Mouse (Mus musculus) stomach, embryonic 15.5 days (tissue): ENCODE results near the gene Nfya. TPM values are rescaled to one million over a fixed set of nuclear protein-coding genes. Genes with fewer than 3 reads are reported as not detected.

Experiments
- ATAC-seq: fragments of 200-750 bp; cut with Nextera tagmentation; 2 replicates; pipeline ENCODE4 v1.8.0; 2017; ENCODE audit warnings: low read depth, moderate number of reproducible peaks, moderate TSS enrichment; ENCODE audit not compliant: insufficient read depth, low FRiP score
- H3K27ac ChIP-seq: fragments of 300-500 bp; sonication (generic); 2 replicates; pipeline ENCODE4 v1.5.1; 2015; ENCODE audit warnings: mild to moderate bottlenecking, inconsistent platforms
- H3K27me3 ChIP-seq: fragments of 300-500 bp; sonication (generic); replicated peaks from 2 replicates; pipeline ENCODE4 v1.6.1; 2015; ENCODE audit warnings: inconsistent platforms
- H3K36me3 ChIP-seq: fragments of 300-500 bp; sonication (generic); 2 replicates; pipeline ENCODE4 v1.6.1; 2015; ENCODE audit warnings: inconsistent platforms
- H3K4me1 ChIP-seq: fragments of 300-500 bp; sonication (generic); 2 replicates; pipeline ENCODE4 v1.6.1; 2015; ENCODE audit warnings: inconsistent platforms
- H3K4me2 ChIP-seq: fragments of 300-500 bp; sonication (generic); 2 replicates; pipeline ENCODE4 v1.6.1; 2015; ENCODE audit warnings: mild to moderate bottlenecking, inconsistent platforms
- H3K4me3 ChIP-seq: fragments of 300-500 bp; sonication (generic); replicated peaks from 2 replicates; pipeline ENCODE4 v1.5.1; 2015; ENCODE audit warnings: inconsistent platforms
- H3K9ac ChIP-seq: fragments of 300-500 bp; sonication (generic); 2 replicates; pipeline ENCODE4 v1.6.1; 2015; ENCODE audit warnings: inconsistent platforms
- H3K9me3 ChIP-seq: fragments of 300-500 bp; sonication (generic); 2 replicates; pipeline ENCODE4 v1.6.1; 2016; ENCODE audit warnings: inconsistent platforms
- WGBS: fragments of 180-500 bp; shearing (Covaris S2); methylation state at CpG from one replicate; pipeline ENCODE4 v1.1.7; 2015; 5-methylcytosine and 5-hydroxymethylcytosine counted together
- polyA plus RNA-seq: library from polyadenylated mRNA; unstranded; fragments of >200 nt; fragmentation: Nextera tagmentation; extraction: Ambion mirVana; gene quantifications from 2 replicates; pipeline ENCODE4 v1.2.1, GENCODE M21; 2015

Gene Nfya
- polyA plus RNA-seq, 1 experiment from 2014 or later, result 11.4 TPM

DNA sequence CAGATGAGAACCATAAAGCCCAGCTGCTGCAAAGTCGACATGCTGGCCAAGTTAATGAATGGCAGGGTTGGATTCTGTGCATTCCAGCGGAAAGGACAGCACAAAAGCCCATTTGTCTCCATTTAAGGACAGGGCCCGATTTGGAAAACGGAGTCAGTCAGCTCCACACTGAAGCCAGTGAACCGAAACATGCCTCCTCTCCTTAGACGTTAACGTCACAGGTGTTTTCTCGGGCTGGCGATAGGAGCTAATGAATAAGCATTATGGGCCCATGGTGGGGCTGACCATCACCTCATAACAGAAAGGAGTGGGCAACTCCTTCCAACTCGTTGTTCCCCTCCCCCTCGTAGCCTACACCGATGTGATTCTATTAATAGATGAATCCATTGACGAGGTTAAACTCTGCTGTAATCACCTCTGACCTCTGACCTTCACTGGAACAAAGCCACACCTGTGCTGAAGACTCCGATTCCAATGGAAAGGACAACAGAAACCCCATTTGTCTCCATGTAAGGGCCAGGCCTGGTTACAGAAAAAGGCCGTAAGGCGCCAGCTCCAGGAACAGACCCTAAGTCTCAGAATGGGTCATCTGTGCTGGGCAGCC lies 33.9 kb upstream of the Nfya start:
- WGBS, result 76% methylated on average over 16 of the region's 16 CpGs
- ATAC-seq, result no peak
- H3K4me2 ChIP-seq, result no peak overlapping the region

DNA sequence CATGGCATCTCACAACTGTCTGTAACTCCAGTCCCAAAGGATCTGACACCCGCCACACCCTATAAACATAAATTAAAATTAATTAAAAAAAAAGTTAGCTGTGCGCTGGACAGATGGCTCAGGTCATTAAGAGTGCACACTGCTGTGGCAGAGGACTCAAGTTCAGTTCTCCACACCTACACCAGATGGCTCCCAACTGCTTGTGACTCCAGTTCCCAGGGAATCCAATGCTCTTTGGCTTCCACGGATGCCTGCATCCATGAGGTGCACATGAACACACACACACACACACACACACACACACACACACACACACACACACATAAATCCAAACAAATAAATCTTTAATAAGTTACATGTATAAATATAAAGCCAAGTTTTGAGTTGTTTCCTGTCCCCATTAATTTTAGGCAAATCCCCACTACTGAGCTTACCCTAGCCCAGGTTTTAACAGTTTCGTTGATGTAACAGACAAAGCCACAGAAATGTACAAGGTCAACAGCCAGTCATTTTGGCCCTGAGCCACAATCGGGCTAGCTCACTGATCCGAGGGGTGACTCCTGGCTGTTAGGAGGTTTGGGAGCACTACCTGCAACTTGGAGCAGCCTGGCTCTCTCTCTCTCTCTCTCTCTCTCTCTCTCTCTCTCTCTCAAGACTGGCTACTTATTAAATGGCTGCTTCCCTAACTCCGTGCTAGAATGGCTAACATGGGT lies 33.2 kb upstream of the Nfya start:
- Histone ChIP-seq H3K27me3 (no peaks in the 10 kb centered on the region), H3K9ac (no peak overlapping the region), H3K4me3 (no peak overlapping the region), H3K4me1 (no peaks in the 10 kb centered on the region), H3K9me3 (no peaks in the 10 kb centered on the region), H3K36me3 (no peaks in the 10 kb centered on the region), H3K4me2 (no peak overlapping the region), H3K27ac (no peak overlapping the region)
- peak; percentile 42; the same call in 1 of the 2 replicates for ATAC-seq
- WGBS, result 65% methylated on average over 7 of the region's 7 CpGs

More for the DNA sequence above, 33.9 kb upstream of the Nfya start:
- H3K9ac ChIP-seq, result no peak overlapping the region
- H3K36me3 ChIP-seq, result no peaks in the 10 kb centered on the region
- no peaks in the 10 kb centered on the region for H3K9me3 ChIP-seq
- H3K27ac ChIP-seq, result no peak overlapping the region
- H3K27me3 ChIP-seq, result no peaks in the 10 kb centered on the region
- no peaks in the 10 kb centered on the region for H3K4me1 ChIP-seq
- no peak overlapping the region for H3K4me3 ChIP-seq

DNA sequence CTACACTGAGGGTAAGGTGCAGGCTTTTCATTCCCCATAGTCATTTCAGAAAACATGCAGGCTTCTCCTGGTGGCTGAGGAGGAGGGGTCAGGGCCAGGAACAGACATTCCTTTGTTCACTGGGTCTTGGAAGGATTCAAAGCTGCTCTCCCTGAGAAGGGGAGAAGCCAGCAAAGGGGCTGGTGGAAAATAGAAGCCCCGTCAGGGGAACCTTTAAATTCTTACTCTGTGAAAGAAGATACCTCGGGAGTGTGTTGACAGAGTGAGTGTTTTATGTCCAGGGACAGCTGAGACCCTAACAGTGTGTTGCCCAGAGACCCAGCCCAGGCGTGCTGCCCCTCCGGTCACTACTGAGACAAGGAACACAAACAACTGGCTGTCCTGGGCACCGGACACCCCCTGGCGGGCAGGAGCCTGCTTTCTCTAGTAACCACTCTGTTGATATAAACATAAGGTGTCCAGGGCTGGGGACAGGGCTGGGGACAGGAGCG lies 27.8 kb upstream of the Nfya start:
- no peak overlapping the region for H3K4me2 ChIP-seq
- no peaks in the 10 kb centered on the region for H3K36me3 ChIP-seq
- 27% methylated on average over 7 of the region's 7 CpGs for WGBS
- no peak overlapping the region for H3K4me3 ChIP-seq
- ATAC-seq, result peak; percentile 24; the same call in 1 of the 2 replicates
- H3K9ac ChIP-seq, result no peak overlapping the region
- no peaks in the 10 kb centered on the region for H3K9me3 ChIP-seq
- H3K27me3 ChIP-seq, result no peaks in the 10 kb centered on the region
- peaks cover 13% of the 10 kb centered on the region for H3K4me1 ChIP-seq
- H3K27ac ChIP-seq, result peak overlapping the region; percentile 55

DNA sequence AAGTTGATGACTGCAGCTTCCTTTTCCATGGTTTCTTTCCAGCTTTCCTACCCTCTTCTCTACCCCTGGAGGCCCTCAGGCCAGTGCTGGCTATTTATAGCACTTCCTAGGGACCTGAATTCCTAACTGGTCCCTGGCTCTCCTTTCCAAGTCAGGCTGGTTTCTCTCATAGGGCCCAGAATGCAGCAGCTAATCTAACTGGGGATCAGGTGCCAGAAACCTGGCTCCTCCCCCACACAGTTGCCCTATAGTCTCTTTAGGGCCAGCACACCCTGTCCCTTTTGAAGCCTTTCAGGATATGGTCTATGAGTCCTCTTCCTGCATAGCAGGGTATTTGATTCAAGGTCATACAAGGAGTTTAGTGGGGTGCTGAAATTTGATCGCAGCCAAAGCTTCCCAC lies 26.8 kb upstream of the Nfya start:
- no peak overlapping the region for H3K4me3 ChIP-seq
- H3K27ac ChIP-seq, result peak overlapping the region; percentile 55; the same call in 1 of the 2 replicates
- H3K9ac ChIP-seq, result no peak overlapping the region
- no peak overlapping the region for H3K4me2 ChIP-seq
- H3K4me1 ChIP-seq, result peaks cover 16% of the 10 kb centered on the region
- WGBS, result 75% methylated on average over 1 of the region's 1 CpGs
- no peaks in the 10 kb centered on the region for H3K27me3 ChIP-seq
- no peaks in the 10 kb centered on the region for H3K36me3 ChIP-seq
- no peaks in the 10 kb centered on the region for H3K9me3 ChIP-seq
- ATAC-seq, result peak; percentile 12; the same call in 1 of the 2 replicates

DNA sequence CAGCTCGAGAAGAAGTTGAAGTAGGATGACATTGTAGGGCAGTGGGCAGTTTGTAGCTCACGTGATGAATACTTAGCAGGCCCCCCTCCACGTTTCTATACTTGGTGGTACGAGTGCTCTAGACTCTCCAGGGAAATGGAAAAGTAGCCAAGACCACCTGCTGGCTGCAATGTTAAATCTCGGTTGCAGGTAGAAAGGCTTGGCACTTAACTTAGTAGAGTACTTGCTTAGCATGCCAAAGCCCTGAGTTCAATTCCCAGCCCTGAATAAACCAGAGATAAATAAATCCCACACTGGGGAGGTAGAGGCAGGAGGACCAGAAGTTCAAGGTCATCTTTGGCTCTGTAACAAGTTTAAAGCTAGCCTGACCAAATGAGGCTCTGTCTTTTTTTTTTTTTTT lies 24.8 kb upstream of the Nfya start:
- H3K4me1 ChIP-seq, result peaks cover 28% of the 10 kb centered on the region
- no peak overlapping the region for H3K4me2 ChIP-seq
- H3K9me3 ChIP-seq, result no peaks in the 10 kb centered on the region
- no peaks in the 10 kb centered on the region for H3K27me3 ChIP-seq
- H3K27ac ChIP-seq, result no peak overlapping the region
- H3K36me3 ChIP-seq, result no peaks in the 10 kb centered on the region
- H3K4me3 ChIP-seq, result no peak overlapping the region
- WGBS, result 79% methylated on average over 5 of the region's 5 CpGs
- no peak overlapping the region for H3K9ac ChIP-seq
- no peak for ATAC-seq

DNA sequence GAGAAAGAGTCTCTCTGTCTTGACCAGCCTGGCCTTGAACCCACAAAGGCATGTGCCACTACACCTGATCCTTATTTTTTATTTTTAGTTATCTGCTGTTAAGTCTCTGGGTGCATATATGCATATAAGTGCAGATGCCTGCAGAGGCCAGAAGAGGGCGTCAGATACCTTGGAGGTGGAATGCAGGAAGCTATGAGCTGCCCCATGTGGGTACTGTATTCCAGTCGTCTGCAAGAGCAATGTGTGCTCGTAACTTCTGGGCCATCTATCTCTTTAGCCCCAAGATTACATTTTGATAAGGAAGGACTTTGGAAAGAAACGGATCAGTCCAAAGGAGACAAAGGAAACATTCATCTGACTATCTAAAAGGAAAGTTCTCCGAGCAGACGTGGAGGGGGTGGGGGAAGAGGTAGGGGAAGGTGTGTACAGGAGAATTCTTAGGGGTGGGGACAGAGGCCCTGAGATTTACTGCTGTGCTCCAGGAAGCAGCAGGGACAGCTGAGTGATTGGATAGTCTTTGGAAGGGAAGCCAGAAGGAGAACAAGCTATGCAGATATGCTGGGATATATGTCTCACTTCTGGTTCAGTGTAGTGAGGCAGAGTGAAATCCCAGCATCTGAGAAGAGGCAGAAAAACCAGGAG lies 24.1 kb upstream of the Nfya start:
- Histone ChIP-seq H3K9me3 (no peaks in the 10 kb centered on the region), H3K4me3 (no peak overlapping the region), H3K27ac (0 out of 2 replicates have a peak overlapping the region, but pooled peaks have one; percentile 22), H3K27me3 (no peaks in the 10 kb centered on the region), H3K4me1 (peaks cover 28% of the 10 kb centered on the region), H3K36me3 (no peaks in the 10 kb centered on the region), H3K4me2 (no peak overlapping the region), H3K9ac (no peak overlapping the region)
- WGBS, result 45% methylated on average over 6 of the region's 6 CpGs
- ATAC-seq, result no peak

DNA sequence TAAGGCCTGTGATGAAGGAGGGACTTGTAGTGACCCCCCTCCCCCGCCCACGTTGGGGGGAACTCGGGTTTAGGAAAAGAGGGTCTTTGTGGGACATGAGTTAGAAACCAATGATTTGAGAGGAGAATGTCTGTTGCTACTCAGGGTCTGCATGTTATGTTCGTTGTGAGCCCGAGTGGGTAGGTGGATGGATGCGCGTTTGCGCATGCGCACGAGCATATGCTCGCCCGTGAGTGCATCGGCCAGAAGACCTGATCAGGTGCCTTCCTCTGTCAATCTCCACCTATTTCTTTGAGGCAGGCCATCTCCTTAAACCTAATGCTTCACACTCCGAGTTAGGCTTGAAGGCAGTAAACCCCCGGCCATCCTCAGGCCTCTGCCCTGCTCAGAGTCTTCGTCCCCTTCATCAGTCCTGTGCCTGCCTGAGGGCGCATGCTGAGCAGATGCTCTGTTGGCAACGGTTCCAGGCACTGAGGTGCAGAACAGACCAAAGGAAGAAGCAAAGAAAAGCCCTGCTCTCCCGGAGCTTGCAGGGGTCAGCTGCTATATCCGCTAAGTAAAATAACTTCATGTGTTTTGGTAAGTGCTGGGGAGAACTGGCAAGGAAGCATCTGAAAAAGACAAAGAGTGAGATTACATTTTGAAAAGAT lies 23.4 kb upstream of the Nfya start:
- no peak for ATAC-seq
- 76% methylated on average over 20 of the region's 20 CpGs for WGBS
- Histone ChIP-seq H3K4me1 (peaks cover 34% of the 10 kb centered on the region), H3K9ac (no peak overlapping the region), H3K27me3 (no peaks in the 10 kb centered on the region), H3K9me3 (no peaks in the 10 kb centered on the region), H3K36me3 (no peaks in the 10 kb centered on the region), H3K4me2 (no peak overlapping the region), H3K27ac (peak overlapping the region; percentile 28; the same call in 1 of the 2 replicates), H3K4me3 (no peak overlapping the region)

DNA sequence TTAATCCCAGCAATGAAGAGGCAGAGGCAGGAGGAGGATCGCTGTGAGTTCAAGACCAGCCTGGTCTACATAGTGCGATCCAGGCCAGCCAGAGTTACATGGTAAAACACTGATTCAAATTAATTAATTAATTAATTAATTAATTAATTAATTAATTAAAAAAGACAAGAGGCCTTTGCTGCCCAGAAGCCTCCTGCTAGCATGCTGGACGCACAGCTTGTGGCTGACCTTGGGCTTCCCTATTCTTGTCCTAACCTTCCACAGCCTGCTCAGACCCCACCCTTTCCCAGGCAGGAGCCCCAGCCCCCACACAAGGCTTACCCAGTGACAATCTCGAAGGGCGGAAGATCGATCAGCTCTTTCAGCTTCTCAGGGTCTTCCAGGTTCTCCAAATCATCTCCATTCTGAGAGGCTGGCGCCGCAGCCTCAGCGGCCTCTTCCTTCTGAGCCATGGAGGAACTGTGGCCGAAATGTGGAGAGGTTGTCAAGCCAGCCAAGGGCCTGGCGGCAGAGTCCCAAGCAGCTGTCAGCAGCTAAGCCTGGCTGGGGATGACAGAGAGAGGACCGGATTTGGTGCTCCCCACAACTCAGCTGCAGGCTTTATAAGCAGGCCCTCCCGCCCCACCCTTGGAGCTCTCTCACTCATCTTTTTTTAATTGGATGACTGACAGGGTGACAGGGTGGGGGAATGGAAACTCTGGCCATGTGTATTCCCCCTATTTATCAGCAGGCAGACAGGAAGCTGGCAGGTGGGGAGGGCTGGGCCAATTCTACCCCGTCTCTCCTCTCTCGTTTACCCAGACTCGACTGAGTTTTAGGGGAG lies 22.7 kb upstream of the Nfya start, which contains the start of gene Apobec2:
TSS of gene Apobec2 (minus strand) at position 773 of the 823 bp plus-strand sequence.
- no peak within 1 kb of the TSS for H3K9ac ChIP-seq
- H3K4me1 ChIP-seq, result peaks cover 36% of the 10 kb centered on the region
- H3K36me3 ChIP-seq, result no peaks in the 10 kb centered on the region

DNA sequence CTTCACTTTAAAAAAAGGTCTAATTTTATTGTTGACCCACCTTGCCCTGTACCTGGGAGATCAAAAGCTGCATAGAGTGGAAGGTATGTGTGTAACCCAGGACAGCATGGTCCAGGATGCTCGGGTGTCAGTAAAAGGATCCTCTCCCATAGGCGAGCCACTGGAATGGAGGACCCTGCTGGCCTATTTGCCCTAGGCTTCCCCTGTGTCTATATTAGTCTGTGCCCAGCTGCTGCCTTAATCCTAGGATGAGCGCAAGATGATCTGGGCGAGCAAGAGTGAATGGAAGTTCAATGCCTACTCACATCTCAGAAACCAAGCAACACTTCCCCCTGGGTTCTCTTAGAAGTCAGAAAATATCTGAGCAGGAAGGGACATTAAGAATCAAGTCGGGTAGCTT lies 21.3 kb upstream of the Nfya start:
- Histone ChIP-seq H3K9ac (no peak overlapping the region), H3K36me3 (no peaks in the 10 kb centered on the region), H3K27ac (peak overlapping the region; percentile 74), H3K4me2 (no peak overlapping the region), H3K9me3 (no peaks in the 10 kb centered on the region), H3K4me1 (peaks cover 38% of the 10 kb centered on the region), H3K27me3 (no peaks in the 10 kb centered on the region), H3K4me3 (no peak overlapping the region)
- ATAC-seq, result no peak
- WGBS, result 71% methylated on average over 5 of the region's 5 CpGs

More for the DNA sequence above, 22.7 kb upstream of the Nfya start, which contains the start of gene Apobec2:
- Histone ChIP-seq H3K9me3 (no peaks in the 10 kb centered on the region), H3K4me3 (no peak within 1 kb of the TSS), H3K27me3 (no peaks in the 10 kb centered on the region), H3K4me2 (no peak within 1 kb of the TSS), H3K27ac (peak within 1 kb of the TSS; percentile 28; the same call in 1 of the 2 replicates)
- WGBS, result 50% methylated on average over 16 of the region's 16 CpGs
- 0 out of 2 replicates have a peak, but pooled peaks have one; percentile 16 for ATAC-seq

DNA sequence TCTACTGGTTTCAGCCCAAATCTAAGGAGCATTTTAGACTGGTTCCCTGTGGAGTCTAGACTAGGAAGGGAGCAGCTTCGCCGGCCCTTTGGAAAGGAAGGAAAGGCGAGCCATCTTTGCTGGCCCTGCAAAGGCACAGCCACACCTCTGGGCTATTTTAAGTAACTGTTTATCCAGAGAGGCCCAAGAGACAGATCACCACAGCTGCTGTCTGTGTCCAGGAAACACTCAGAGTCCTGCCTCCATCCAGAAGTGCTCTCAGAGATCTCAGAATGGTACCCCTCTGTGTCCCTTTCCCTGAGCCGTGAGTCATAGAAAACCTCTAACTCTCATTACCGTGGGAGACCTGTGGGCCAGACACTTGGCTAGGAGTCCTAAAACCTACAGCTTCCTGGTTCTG lies 20.7 kb upstream of the Nfya start:
- H3K4me1 ChIP-seq, result peaks cover 39% of the 10 kb centered on the region
- H3K4me3 ChIP-seq, result no peak overlapping the region
- H3K9me3 ChIP-seq, result no peaks in the 10 kb centered on the region
- no peaks in the 10 kb centered on the region for H3K36me3 ChIP-seq
- 20% methylated on average over 5 of the region's 5 CpGs for whole genome bisulfite sequencing
- ATAC-seq, result no peak
- no peak overlapping the region for H3K4me2 ChIP-seq
- no peaks in the 10 kb centered on the region for H3K27me3 ChIP-seq
- H3K9ac ChIP-seq, result no peak overlapping the region
- H3K27ac ChIP-seq, result peak overlapping the region; percentile 49; the same call in 1 of the 2 replicates
